Mouse (Mus musculus): Measurements from ENCODE around the gene Fgd5.

DNA sequence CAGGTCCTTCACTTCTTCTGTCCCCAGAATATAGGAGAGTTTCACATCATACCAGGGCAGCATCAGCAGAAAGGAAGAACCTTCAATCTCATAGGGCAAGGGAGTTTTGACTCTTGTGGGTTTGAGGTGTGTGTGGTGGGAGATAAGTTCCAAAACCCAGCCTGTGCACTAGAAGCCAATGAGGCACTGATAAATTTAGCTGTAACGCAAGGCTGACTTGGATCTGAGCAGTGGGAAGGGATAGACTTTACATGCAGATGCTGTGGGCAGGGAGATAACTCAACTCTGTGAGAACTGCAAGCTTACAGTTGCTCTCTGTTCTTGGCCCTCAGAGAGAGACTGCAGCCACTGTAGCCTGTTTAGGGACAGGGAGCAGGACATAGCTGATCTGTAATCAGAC lies 64.2 kb downstream of the Fgd5 start:
- TF ChIP-seq POLR2A (IDR thresholded peaks at IDR 0.05; ENCODE audit: control insufficient read depth, low read depth, low read length) = no peak
- no peak for TF ChIP-seq CTCF (IDR thresholded peaks at IDR 0.05; ENCODE audit: control insufficient read depth, insufficient read depth, insufficient replicate concordance, low read depth, low read length)

Data from testis, adult 2 months (tissue).